Mouse (Mus musculus): ENCODE results near the gene Cdc37l1. TPM values are rescaled to one million over a fixed set of nuclear protein-coding genes. Genes with fewer than 3 reads are reported as not detected.
A peak's percentile ranks its signal among the peaks of the same experiment; 100 is the strongest.

Cdc37l1 gene
- polyA plus RNA-seq (2014; fragmentation: Nextera tagmentation; extraction: Ambion mirVana): 44.5 and 46.4 TPM in 2 replicates

- Histone ChIP-seq H3K36me3 (ENCODE audit: insufficient read depth) (peaks cover 21% of the 10 kb centered on the region; the same call in 1 of the 2 replicates), H3K27ac (ENCODE audit: low read depth) (peak within 1 kb of the TSS; percentile 89), H3K9ac (peak within 1 kb of the TSS; percentile 90), H3K9me3 (ENCODE audit: low read depth, low read length) (no peaks in the 10 kb centered on the region; the same call in 1 of the 2 replicates), H3K4me3 (ENCODE audit: low read depth, low read length) (peak within 1 kb of the TSS; percentile 73), H3K27me3 (ENCODE audit: insufficient read depth, low read length) (no peaks in the 10 kb centered on the region), H3K4me1 (ENCODE audit: insufficient read depth) (peaks cover 7% of the 10 kb centered on the region), H3K4me2 (peak within 1 kb of the TSS; percentile 79)
- DNase-seq (peak; percentile 99), ATAC-seq (ENCODE audit: insufficient read depth) (peak; percentile 99)
- TF ChIP-seq CTCF (IDR thresholded peaks at IDR 0.05; ENCODE audit: low read depth): no peak
- under 1% methylated on average over 37 of the region's 37 CpGs for whole genome bisulfite sequencing
Measured at GRCm38 (mm10) chr19:28990194-28990589, at the start of gene Cdc37l1. Cdc37l1 (plus strand) TSS chr19:28990352.

- WGBS: 33% methylated on average over 4 of the region's 4 CpGs
- H3K4me1 ChIP-seq (ENCODE audit: insufficient read depth): peaks cover 3% of the 10 kb centered on the region; the same call in 1 of the 2 replicates
- H3K9me3 ChIP-seq (ENCODE audit: low read depth, low read length): no peaks in the 10 kb centered on the region
- DNase-seq: no peak
- no peak overlapping the region for H3K9ac ChIP-seq
- H3K4me2 ChIP-seq: no peak overlapping the region
- peak overlapping the region; percentile 64 for H3K27ac ChIP-seq (ENCODE audit: low read depth)
- no peak for TF ChIP-seq CTCF (IDR thresholded peaks at IDR 0.05; ENCODE audit: low read depth)
- no peak overlapping the region for H3K4me3 ChIP-seq (ENCODE audit: low read depth, low read length)
- no peak for ATAC-seq (ENCODE audit: insufficient read depth)
- no peaks in the 10 kb centered on the region for H3K27me3 ChIP-seq (ENCODE audit: insufficient read depth, low read length)
- H3K36me3 ChIP-seq (ENCODE audit: insufficient read depth): no peaks in the 10 kb centered on the region
Measured at GRCm38 (mm10) chr19:28941271-28941670, 48.9 kb upstream of the Cdc37l1 start.

- Histone ChIP-seq H3K36me3 (ENCODE audit: insufficient read depth) (no peaks in the 10 kb centered on the region), H3K4me3 (ENCODE audit: low read depth, low read length) (no peak overlapping the region), H3K27ac (ENCODE audit: low read depth) (no peak overlapping the region), H3K9ac (no peak overlapping the region), H3K4me1 (ENCODE audit: insufficient read depth) (peaks cover 3% of the 10 kb centered on the region; the same call in 1 of the 2 replicates), H3K4me2 (no peak overlapping the region), H3K27me3 (ENCODE audit: insufficient read depth, low read length) (no peaks in the 10 kb centered on the region), H3K9me3 (ENCODE audit: low read depth, low read length) (no peaks in the 10 kb centered on the region)
- ATAC-seq (ENCODE audit: insufficient read depth) (no peak), DNase-seq (no peak)
- TF ChIP-seq CTCF (IDR thresholded peaks at IDR 0.05; ENCODE audit: low read depth): no peak
- 27% methylated on average over 4 of the region's 4 CpGs for WGBS
Measured at GRCm38 (mm10) chr19:28946782-28947181, 43.4 kb upstream of the Cdc37l1 start.

- ATAC-seq (ENCODE audit: insufficient read depth) (no peak), DNase-seq (peak; percentile 52)
- no peaks in the 10 kb centered on the region for H3K4me1 ChIP-seq (ENCODE audit: insufficient read depth)
- H3K27ac ChIP-seq (ENCODE audit: low read depth): no peak overlapping the region
- no peak overlapping the region for H3K4me3 ChIP-seq (ENCODE audit: low read depth, low read length)
- WGBS: 25% methylated on average over 2 of the region's 2 CpGs
- no peaks in the 10 kb centered on the region for H3K27me3 ChIP-seq (ENCODE audit: insufficient read depth, low read length)
- no peaks in the 10 kb centered on the region for H3K36me3 ChIP-seq (ENCODE audit: insufficient read depth)
- TF ChIP-seq CTCF (IDR thresholded peaks at IDR 0.05; ENCODE audit: low read depth): no peak
- no peak overlapping the region for H3K9ac ChIP-seq
- H3K9me3 ChIP-seq (ENCODE audit: low read depth, low read length): no peaks in the 10 kb centered on the region
- no peak overlapping the region for H3K4me2 ChIP-seq
Measured at GRCm38 (mm10) chr19:28947311-28947710, 42.8 kb upstream of the Cdc37l1 start.

GRCm38 (mm10) chr19:28951251-28951650 is 38.9 kb upstream of the Cdc37l1 start:
- Histone ChIP-seq H3K9ac (no peak overlapping the region), H3K4me1 (ENCODE audit: insufficient read depth) (no peaks in the 10 kb centered on the region), H3K27me3 (ENCODE audit: insufficient read depth, low read length) (no peaks in the 10 kb centered on the region), H3K36me3 (ENCODE audit: insufficient read depth) (no peaks in the 10 kb centered on the region), H3K9me3 (ENCODE audit: low read depth, low read length) (no peaks in the 10 kb centered on the region), H3K27ac (ENCODE audit: low read depth) (no peak overlapping the region), H3K4me2 (no peak overlapping the region), H3K4me3 (ENCODE audit: low read depth, low read length) (no peak overlapping the region)
- no peak for TF ChIP-seq CTCF (IDR thresholded peaks at IDR 0.05; ENCODE audit: low read depth)
- DNase-seq: no peak
- no peak for ATAC-seq (ENCODE audit: insufficient read depth)
- 75% methylated on average over 5 of the region's 5 CpGs for WGBS

- Histone ChIP-seq H3K9ac (no peak overlapping the region), H3K36me3 (ENCODE audit: insufficient read depth) (no peaks in the 10 kb centered on the region), H3K27ac (ENCODE audit: low read depth) (no peak overlapping the region), H3K4me2 (peak overlapping the region; percentile 94), H3K9me3 (ENCODE audit: low read depth, low read length) (no peaks in the 10 kb centered on the region), H3K27me3 (ENCODE audit: insufficient read depth, low read length) (no peaks in the 10 kb centered on the region), H3K4me3 (ENCODE audit: low read depth, low read length) (peak overlapping the region; percentile 82; the same call in 1 of the 2 replicates), H3K4me1 (ENCODE audit: insufficient read depth) (peaks cover 7% of the 10 kb centered on the region; the same call in 1 of the 2 replicates)
- ATAC-seq (ENCODE audit: insufficient read depth) (no peak), DNase-seq (peak; percentile 73)
- TF ChIP-seq CTCF (IDR thresholded peaks at IDR 0.05; ENCODE audit: low read depth): 0 out of 2 replicates have a peak, but pooled peaks have one; percentile 18
- 23% methylated on average over 3 of the region's 3 CpGs for WGBS
Measured at GRCm38 (mm10) chr19:28963113-28963512, 27.0 kb upstream of the Cdc37l1 start.

- H3K27me3 ChIP-seq (ENCODE audit: insufficient read depth, low read length): no peaks in the 10 kb centered on the region
- H3K36me3 ChIP-seq (ENCODE audit: insufficient read depth): no peaks in the 10 kb centered on the region
- H3K27ac ChIP-seq (ENCODE audit: low read depth): no peak overlapping the region; the same call in 1 of the 2 replicates
- peaks cover 7% of the 10 kb centered on the region; the same call in 1 of the 2 replicates for H3K4me1 ChIP-seq (ENCODE audit: insufficient read depth)
- H3K9ac ChIP-seq: peak overlapping the region; percentile 82
- TF ChIP-seq CTCF (IDR thresholded peaks at IDR 0.05; ENCODE audit: low read depth): no peak
- peak overlapping the region; percentile 82 for H3K4me3 ChIP-seq (ENCODE audit: low read depth, low read length)
- H3K4me2 ChIP-seq: peak overlapping the region; percentile 94
- no peaks in the 10 kb centered on the region for H3K9me3 ChIP-seq (ENCODE audit: low read depth, low read length)
- DNase-seq: no peak
- ATAC-seq (ENCODE audit: insufficient read depth): no peak
- WGBS: 3% methylated on average over 4 of the region's 4 CpGs
Measured at GRCm38 (mm10) chr19:28963513-28963841, 26.7 kb upstream of the Cdc37l1 start.
